Mouse (Mus musculus): ENCODE results near the gene Gstp1.
A peak's percentile ranks its signal among the peaks of the same experiment; 100 is the strongest.
"Not testable (repeated sequence)": the region's sequence is repeated elsewhere in the genome, so short reads cannot be mapped to it uniquely, and the experiment has no call there.

Gstp1 gene

DNA sequence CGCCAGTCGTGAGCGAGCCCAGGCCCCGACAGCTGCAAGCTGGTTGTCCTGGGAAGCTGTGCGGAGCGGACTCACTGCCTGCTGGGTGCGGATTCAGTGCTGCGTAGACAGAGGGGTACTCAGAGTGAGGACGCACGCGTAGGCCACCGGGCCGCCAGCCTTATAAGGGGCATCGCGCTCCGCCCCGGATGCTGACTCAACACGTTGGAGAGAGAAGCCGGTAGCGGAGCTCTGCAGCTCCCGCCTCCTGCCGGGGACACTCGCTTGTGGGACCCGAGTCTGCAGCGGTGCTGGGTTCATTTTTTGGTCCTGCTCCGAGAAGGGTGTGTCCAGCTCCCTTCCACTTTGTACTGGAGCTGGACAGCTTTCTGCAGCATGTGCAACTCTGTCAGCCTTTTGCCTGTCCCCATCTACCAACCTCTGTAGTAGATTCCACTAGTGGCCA lies at the start of gene Gstp1:
Gstp1 (minus strand) TSS at position 198 of the 445 bp plus-strand sequence.
- DNase-seq (ENCODE audit: low spot score in 2 of 2), result peak; percentile 76 to 80

GRCm38 (mm10) chr19:4087090-4087489 lies 49.3 kb upstream of the Gstp1 start:
- DNase-seq (ENCODE audit: low spot score in 2 of 2), result no peak

DNA sequence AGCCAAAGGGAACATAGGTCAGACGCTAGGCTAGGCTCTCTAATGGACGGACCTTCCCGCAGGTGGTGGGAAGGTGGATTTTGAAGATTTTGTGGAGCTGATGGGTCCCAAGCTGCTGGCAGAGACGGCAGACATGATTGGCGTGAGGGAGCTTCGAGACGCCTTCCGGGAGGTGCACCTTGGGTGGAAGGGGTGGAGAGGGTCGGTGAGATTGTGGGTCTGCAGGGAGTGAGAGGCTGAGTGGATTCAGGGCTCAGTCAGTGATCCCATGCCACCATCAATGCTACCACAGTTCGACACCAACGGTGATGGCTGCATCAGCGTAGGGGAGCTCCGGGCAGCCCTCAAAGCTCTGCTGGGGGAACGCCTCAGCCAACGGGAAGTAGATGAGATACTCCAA lies 48.4 kb upstream of the Gstp1 start:
- DNase-seq (ENCODE audit: low spot score in 2 of 2), result no peak

GRCm38 (mm10) chr19:4084984-4085383 lies 47.2 kb upstream of the Gstp1 start:
- DNase-seq (ENCODE audit: low spot score in 2 of 2), result no peak

DNA sequence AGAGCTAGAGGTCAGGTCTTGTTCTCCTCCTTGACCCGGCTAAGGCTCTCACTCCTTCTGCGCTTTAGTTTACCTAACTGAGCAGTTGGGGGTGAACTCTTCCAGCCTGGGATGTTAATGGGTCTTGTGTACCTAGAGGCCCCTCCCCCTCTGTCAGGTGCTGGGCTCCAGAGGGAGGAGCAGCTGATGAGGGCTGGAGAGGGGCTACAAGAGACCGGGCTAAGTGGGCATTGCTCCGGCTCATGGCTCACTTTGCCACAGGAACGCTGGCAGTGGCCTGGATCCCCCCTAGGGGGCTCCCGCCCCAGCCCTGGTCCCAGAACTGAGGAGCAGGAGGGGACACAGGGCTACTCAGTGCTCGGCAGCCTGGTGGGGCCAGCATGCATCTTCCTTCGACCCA lies 46.0 kb upstream of the Gstp1 start:
- DNase-seq (ENCODE audit: low spot score in 2 of 2), result no peak

- DNase-seq (ENCODE audit: low spot score in 2 of 2), result no peak
These were observed 45.5 kb upstream of the Gstp1 start for GRCm38 (mm10) chr19:4083316-4083715.

- no peak for DNase-seq (ENCODE audit: low spot score in 2 of 2)
These were observed 44.6 kb upstream of the Gstp1 start for GRCm38 (mm10) chr19:4082219-4082965.

DNA sequence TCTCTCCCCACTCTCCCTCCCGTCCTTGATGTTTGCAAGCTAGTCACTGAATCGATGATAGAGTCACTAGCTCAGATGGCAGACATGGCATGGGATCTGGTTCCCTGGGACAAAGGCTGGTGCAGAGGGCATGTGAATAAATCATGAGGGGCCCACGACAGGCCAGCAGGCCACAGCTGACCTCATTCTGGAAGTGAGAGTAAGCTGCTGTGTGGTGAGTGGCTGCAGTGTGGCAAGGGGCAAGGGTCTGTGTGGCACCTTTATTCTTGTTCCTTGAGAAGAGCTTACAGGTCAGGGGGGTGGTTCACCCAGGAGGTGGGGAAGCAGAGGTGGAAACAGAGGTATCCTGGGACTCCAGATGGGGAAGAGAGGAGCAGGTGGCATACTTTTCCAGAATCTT lies 43.6 kb upstream of the Gstp1 start, which contains the start of gene Cabp2:
Cabp2 (plus strand) TSS at position 185 of the 400 bp plus-strand sequence.
- no peak for DNase-seq (ENCODE audit: low spot score in 2 of 2)

DNA sequence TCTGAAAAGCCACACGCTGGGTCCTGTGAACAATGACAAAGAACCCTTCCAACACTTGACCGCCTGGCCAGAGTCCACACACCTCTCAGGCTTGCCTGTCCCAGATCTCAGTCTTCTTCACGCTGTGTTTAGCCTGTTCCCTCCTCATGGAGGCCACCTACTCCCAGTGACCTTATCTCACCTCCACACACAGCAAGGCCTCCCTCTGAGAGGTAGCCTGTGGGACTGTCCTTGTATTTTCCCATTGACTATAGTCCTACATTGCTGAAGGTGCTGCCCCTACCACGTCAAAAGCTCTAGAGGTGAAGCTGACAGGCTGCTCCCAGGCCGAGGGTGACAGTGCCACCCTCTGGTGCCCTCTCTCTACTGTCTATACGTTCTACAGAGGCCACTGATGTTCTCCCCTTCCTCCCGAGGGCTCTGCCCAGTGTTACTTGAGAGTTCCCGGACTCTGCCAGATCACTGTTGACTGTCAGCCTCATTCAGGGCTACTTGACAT lies 42.8 kb upstream of the Gstp1 start:
- no peak for DNase-seq (ENCODE audit: low spot score in 2 of 2)

DNA sequence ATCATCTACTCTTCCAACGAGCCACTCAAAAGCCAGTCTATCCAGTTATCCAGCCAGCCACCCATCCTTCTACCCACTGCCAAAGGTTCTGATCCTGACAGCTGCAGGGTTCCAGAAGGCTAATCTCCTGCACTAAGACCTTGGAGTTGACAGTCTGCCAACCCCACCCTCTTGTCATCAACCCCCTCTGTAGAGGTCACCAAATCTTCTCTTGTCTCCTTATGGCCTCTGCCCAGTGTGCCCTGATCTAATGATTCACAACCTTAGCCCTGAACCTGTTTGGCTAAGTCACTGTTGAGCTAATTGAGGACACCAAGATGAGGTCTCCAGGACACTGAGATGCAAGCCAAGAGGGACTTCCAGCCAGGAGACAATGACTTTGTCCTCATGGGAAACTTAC lies 41.8 kb upstream of the Gstp1 start:
- DNase-seq (ENCODE audit: low spot score in 2 of 2), result no peak

- no peak for DNase-seq (ENCODE audit: low spot score in 2 of 2)
These were observed 37.7 kb upstream of the Gstp1 start for GRCm38 (mm10) chr19:4075531-4075930.

GRCm38 (mm10) chr19:4072706-4073424 lies 35.1 kb upstream of the Gstp1 start:
- no peak for DNase-seq (ENCODE audit: low spot score in 2 of 2)

GRCm38 (mm10) chr19:4071406-4071805 lies 33.6 kb upstream of the Gstp1 start:
- DNase-seq (ENCODE audit: low spot score in 2 of 2), result no peak

GRCm38 (mm10) chr19:4070756-4071155 lies 33.0 kb upstream of the Gstp1 start:
- DNase-seq (ENCODE audit: low spot score in 2 of 2), result no peak

DNA sequence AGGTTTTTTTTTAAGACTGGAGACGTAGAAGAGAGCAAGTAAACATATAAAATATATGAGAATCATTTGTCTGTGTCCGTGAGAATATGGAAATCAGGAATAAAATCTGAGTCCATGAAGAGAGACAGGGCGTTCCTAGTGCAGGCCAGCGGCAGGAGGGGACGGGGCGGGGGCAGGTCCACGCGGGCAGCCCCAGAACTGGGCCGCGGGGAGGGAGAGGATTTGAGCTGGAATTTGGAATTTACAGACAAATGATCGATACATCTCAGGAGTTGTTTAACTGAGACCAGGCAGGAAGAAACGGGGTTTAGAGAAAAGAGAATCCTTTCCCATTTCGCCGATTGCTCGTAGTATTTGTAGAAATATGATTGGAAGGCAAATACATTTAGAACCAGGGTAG lies 32.5 kb upstream of the Gstp1 start:
- DNase-seq (ENCODE audit: low spot score in 2 of 2), result no peak

DNA sequence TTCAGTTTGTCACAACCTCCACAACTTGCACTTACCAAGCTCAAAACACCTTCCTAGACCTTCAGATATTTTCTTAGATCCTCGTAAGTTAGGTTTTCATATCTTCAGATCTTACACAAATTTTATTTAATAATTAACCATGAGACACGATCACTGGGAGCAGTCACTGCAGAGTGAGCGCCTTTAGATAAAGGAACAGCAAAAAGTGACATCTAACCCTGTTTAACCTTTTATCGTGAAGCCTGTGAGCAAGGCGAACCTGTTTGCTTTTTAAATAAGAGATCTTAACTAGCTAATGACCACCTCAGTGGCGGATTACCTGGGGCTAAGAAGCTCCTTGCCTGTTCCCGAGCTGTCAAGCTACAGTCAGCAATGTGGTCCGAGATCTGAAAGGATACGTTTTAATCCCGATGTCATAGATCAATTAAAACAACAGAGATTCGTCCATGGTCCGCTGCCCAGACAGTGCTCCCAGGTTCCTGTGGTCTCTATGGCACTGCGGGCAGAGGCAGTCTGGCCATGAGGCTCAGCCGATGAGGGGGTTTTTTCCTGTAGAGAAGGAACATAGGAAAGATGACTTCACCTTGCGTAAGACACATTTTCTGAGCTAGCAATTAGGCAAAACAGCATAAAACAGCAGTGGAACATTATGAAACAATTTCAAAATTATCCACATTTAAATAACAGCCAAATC lies 31.1 kb upstream of the Gstp1 start:
- DNase-seq (ENCODE audit: low spot score in 2 of 2), result no peak

- DNase-seq (ENCODE audit: low spot score in 2 of 2), result not testable (repeated sequence)
These were observed 30.5 kb upstream of the Gstp1 start for GRCm38 (mm10) chr19:4068242-4068641.

DNA sequence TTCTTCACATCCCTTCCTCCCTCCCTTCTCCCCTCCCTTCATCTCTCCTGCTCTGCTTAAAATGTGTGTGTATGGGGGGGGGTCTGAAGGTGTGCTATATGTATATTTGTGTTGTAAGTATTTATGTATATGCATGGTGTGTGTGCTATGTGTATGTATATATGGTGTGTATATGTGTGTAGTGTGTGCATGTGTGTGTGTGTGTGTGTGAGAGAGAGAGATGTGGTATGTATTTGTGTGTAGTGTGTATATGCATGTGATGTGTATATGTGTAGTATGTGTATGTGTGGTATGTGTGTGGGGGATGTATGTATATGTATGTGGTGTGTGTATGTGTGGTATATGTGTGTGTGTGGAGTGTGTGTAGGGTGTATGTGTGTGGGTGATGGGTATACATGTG lies 29.1 kb upstream of the Gstp1 start:
- DNase-seq (ENCODE audit: low spot score in 2 of 2), result no peak

- DNase-seq (ENCODE audit: low spot score in 2 of 2), result no peak
These were observed 28.5 kb upstream of the Gstp1 start for GRCm38 (mm10) chr19:4066280-4066679.

DNA sequence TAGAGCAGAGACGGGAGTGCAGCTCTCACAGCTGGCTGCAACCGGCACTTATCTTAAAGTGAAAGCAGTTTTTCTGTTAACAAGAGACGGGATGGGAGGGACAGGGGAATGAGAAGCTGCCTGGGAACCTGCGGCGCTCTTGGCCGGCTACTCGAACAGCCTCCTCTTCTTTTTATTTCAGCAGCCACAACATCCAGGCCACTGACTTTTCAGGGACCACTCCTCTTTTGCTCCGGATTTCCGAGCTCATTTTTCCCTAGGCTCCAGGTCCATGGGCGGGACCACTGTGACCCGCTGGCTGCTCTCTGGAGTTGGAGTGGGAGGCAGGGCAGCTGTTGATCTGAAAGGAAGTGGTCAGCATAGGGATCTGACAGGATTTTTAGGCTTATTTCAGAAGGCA lies 26.7 kb upstream of the Gstp1 start:
- not testable (repeated sequence) for DNase-seq (ENCODE audit: low spot score in 2 of 2)

GRCm38 (mm10) chr19:4063357-4063756 lies 25.6 kb upstream of the Gstp1 start:
- DNase-seq (ENCODE audit: low spot score in 2 of 2), result not testable (repeated sequence)

- DNase-seq (ENCODE audit: low spot score in 2 of 2), result no peak
These were observed 23.2 kb upstream of the Gstp1 start for GRCm38 (mm10) chr19:4060899-4061465.
